Mouse (Mus musculus): Measurements from ENCODE around the gene Olfr1495.
"Not testable (repeated sequence)": the region's sequence is repeated elsewhere in the genome, so short reads cannot be mapped to it uniquely, and the experiment has no call there.

The Olfr1495 gene

DNA sequence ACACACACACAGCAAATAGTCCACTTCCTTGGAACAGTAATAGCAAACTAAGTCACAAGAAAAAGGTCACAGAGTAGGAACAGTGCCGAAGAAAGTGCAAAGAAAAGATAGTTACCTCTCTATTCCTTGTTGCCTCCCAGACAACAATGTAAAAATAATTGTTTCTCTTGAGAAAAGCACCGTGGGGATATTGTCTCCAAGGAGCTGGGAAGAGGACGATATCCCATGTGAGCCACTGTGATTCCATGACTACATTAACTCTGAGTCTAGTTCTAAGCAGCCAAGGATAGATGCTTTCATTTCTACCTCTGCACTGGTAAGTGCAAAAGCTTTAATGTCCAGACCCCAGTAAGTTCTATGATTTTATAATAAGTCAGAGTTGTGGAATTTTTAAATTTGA is at the start of gene Olfr1495:
Gene Olfr1495 (plus strand): TSS at position 301 of the 400 bp plus-strand sequence.
- DNase-seq (ENCODE audit: low spot score in 2 of 2) = no peak

DNA sequence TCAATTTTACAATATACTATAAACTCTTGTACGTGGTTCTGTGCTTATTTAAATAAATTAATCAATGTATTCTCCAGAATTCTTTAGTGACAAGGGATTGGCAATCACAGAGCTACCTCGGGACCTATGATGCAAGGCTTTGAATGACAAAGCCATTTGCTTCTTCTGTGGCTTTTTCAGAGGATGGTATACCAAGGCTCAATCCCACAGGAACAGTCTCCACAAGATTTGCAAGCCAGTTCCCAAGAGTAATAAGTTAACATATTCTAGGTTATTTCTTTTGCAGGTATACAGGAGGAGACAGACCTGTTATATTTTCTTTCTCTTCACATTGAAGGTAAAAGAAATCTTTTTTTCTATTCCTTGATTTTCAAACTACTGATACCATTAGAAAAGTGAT is 41.4 kb upstream of the Olfr1495 start, which contains the start of gene Olfr1493-ps1:
Gene Olfr1493-ps1 (plus strand): TSS at position 301 of the 400 bp plus-strand sequence.
- DNase-seq (ENCODE audit: low spot score in 2 of 2) = no peak

DNA sequence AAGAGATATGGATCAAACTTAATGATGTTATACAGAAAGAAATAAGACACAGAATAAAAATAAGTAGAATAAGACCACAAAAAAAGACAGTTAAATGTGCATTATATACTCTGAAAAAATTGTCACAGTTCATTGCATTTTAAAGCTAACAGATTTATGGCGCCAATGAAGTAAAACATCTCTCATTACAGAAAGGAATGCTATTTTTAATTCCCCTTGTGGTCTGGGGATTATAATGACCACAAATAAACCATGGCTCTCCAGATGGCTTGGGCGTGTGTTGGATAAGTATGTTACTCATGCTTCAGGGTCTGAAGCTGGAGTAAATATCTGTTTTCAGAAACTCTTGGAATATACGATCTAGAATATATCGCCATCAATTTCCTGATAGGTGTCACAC is 25.0 kb upstream of the Olfr1495 start, which contains the start of gene Olfr1494:
Gene Olfr1494 (plus strand): TSS at position 301 of the 400 bp plus-strand sequence.
- no peak for DNase-seq (ENCODE audit: low spot score in 2 of 2)

DNA sequence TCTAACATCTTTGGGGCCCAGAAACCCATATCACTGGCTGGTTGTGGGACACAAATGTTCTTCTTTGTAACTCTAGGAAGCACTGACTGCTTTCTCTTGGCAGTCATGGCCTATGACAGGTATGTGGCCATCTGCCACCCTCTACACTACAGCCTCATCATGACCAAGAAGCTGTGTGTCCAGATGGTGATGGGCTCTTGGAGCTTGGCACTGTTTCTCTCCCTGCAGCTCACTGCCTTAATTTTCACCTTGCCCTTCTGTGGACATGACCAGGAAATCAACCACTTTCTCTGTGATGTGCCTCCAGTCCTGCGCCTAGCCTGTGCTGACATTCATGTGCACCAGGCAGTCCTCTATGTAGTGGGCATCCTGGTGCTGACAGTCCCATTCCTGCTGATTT is 15.0 kb upstream of the Olfr1495 start:
- no peak for DNase-seq (ENCODE audit: low spot score in 2 of 2)

DNA sequence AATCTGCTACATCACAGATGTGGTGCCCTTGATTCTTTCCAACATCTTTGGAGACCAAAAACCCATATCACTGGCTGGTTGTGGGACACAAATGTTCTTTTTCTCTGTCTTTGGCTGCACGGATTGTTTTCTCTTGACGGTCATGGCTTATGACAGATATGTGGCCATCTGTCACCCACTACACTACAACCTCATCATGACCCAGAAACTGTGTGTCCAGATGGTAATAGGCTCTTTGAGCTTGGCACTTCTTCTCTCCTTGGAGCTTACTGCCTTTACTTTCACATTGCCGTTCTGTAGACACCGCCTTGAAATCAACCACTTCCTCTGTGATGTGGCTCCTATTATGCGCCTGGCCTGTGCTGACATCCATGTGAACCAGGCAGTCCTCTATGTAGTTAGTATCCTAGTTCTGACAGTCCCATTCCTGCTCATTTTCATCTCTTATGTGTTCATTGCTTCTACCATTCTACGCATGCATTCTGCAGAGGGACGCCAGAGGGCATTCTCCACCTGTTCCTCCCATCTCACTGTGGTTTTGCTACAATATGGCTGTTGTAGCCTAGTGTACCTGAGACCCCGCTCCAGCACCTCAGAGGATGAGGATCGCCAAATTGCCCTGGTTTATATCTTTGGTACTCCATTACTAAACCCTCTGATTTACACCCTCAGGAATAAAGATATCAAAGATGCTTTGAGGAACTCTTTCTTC is 4.3 kb downstream of the Olfr1495 start:
- no peak for DNase-seq (ENCODE audit: low spot score in 2 of 2)

DNA sequence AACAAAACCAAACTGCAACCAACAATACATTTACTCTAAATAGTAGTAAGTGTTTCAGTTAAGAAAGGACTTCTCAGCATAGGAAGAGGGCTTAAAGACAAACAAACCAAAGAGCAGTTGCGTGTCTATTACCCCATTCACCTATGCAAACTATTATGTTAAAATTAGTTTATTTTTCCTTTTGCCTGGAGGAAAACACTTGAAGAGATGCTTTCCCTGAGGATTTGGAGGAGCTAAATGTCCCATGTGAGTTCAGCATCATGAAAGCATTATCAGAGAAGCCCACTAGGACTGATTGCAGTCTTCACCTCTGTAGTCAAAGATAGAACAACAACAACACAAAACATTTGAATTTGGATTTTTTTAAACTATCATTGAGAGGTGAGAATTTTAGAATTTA is 13.2 kb downstream of the Olfr1495 start, which contains the start of gene Olfr1496:
Gene Olfr1496 (plus strand): TSS at position 301 of the 400 bp plus-strand sequence.
- DNase-seq (ENCODE audit: low spot score in 2 of 2) = no peak

DNA sequence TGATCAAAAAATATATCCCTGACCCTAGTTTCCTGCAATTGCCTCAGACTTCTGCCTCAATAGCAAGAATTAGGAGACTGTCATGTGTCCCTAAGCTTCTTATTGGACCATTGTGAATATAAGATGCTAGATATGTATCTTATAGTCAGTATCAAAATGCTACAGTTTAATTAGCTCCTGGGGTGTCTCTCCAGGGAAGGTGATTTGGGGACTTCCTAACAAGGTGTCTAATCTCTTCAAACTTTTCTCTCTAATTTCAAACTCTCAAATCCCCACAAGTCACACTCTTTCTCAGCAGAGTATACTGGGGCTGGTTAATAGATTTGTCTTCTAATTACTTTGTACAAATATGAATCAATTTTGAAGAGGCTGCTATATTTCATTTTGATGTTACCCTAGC is 33.7 kb downstream of the Olfr1495 start, which contains the start of gene Olfr1497:
Gene Olfr1497 (minus strand): TSS at position 101 of the 400 bp plus-strand sequence.
- no peak for DNase-seq (ENCODE audit: low spot score in 2 of 2)

DNA sequence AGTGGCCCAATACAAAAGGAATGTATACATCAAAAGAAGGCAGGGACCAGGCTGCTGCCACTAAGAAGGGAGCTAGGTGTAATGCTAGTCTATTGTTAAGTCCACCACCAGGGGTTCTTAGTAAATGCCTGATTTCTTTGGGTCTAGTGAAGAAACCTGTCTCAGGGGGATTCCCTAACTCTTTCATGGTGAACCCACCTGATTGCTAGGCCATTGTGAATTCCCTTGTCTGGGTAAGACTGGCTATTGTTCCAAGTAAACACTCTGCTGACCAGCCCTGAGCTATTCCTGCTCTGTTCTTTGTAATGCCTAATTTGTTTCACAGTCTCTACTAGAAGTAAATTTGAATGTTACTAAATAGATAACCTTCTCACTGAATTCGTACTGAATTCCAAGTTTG is 41.1 kb downstream of the Olfr1495 start:
- DNase-seq (ENCODE audit: low spot score in 2 of 2) = not testable (repeated sequence)

DNA sequence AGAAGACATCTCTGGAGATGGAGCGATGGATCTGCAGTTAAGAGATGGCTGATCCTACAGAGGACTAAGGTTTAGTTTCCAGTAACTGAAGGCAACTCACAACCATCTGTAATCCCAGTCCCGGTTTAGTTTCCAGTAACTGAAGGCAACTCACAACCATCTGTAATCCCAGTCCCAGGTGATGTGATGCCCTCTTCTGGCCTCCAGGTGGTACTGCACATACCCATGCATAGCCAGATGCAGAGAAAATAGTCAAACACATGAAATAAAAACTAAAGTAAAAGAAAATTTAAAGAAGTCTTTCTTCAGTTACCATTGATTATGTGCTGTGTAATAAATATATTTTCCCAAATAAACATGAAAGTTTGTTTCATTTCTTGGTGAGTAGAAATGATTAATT is 48.4 kb downstream of the Olfr1495 start:
- DNase-seq (ENCODE audit: low spot score in 2 of 2) = no peak

DNA sequence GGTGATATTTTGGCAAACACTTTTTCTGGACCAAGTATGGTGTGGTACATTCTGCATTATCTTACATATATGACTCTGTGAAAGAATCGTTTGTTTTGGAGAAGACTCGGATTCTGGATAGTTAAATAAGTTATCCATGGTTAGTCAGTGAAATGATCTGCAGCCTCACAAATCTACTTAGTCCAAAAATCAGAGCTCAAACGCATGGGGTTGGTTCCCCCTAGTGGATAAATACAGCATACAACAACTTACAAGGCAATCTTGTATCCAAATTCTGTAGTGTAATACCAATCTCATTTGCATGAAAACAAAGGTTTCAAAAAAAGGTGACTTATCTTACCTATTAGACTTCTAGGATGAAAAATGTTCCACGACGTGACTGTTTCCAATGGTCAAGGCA is 54.4 kb downstream of the Olfr1495 start:
- no peak for DNase-seq (ENCODE audit: low spot score in 2 of 2)

DNA sequence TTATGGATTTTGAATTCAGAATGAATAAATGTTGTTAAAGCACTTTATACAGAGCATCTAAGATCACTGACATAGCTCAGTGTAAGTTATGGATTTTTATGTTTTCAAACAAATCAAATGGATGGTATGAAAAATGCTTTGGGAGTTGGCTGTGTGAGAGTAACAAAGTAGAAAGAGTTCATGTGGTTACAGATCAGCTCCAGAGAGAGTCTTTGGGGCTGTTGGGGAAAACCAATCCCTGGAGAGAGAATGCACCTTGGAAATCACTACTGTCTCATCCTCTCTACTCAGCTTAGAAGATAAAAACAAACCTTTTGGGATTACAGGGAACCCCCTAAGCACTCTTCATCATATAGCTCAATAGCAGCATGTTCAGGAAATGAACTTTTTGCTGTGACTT is 54.9 kb downstream of the Olfr1495 start, which contains the start of gene Olfr1499:
Gene Olfr1499 (minus strand): TSS at position 101 of the 400 bp plus-strand sequence.
- no peak for DNase-seq (ENCODE audit: low spot score in 2 of 2)
